28 mouse cellular contexts compared by ENCODE assay signal in genomic region chr14:103378703-103379102, GRCm38 (mm10).
"Had no signal": no experiment of that assay in that cellular context is flagged by ENCODE, and none has a peak within 500 bp of the region (broad histone marks: within the 10 kb centered on the region; RNA-seq: fewer than 3 reads in every experiment).

No protein-coding gene starts in this region.

- H3K27ac ChIP-seq: embryonic facial prominence, embryonic 10.5 days; embryonic facial prominence, embryonic 12.5 days; embryonic facial prominence, embryonic 13.5 days; embryonic facial prominence, embryonic 15.5 days; forebrain, embryonic 10.5 days; forebrain, embryonic 12.5 days; forebrain, embryonic 13.5 days; forebrain, embryonic 15.5 days; gastrocnemius, adult 2 months had no signal

- H3K4me3 ChIP-seq: embryonic facial prominence, embryonic 10.5 days; embryonic facial prominence, embryonic 12.5 days; embryonic facial prominence, embryonic 13.5 days; embryonic facial prominence, embryonic 15.5 days; erythroblast, embryonic 14.5 days; forebrain, embryonic 10.5 days; forebrain, embryonic 12.5 days; forebrain, embryonic 13.5 days; forebrain, embryonic 15.5 days; gastrocnemius, adult 2 months had no signal

- H3K9ac ChIP-seq: embryonic facial prominence, embryonic 12.5 days; embryonic facial prominence, embryonic 13.5 days; embryonic facial prominence, embryonic 15.5 days; forebrain, embryonic 12.5 days; forebrain, embryonic 13.5 days; forebrain, embryonic 15.5 days; forebrain, postnatal 0 days had no signal

- H3K36me3 ChIP-seq: embryonic facial prominence, embryonic 10.5 days; embryonic facial prominence, embryonic 12.5 days; embryonic facial prominence, embryonic 13.5 days; embryonic facial prominence, embryonic 15.5 days; forebrain, embryonic 10.5 days; forebrain, embryonic 12.5 days; forebrain, embryonic 15.5 days had no signal

- H3K27me3 ChIP-seq: embryonic facial prominence, embryonic 12.5 days; embryonic facial prominence, embryonic 13.5 days; embryonic facial prominence, embryonic 15.5 days; forebrain, embryonic 12.5 days; forebrain, embryonic 13.5 days; forebrain, embryonic 15.5 days had no signal

- DNase-seq: cerebellum, adult 18-20 months; cerebellum, adult 2 months; cerebellum, adult 8-10 months; cerebellum, adult 9-10 months; cerebellum, adult 9-11 months; cerebellum, postnatal 10 days; cerebellum, postnatal 14 days; cerebellum, postnatal 25 days; cerebellum, postnatal 36 days; embryo, embryonic 11 days; forebrain, postnatal 0 days; gastrocnemius, adult 2 months; gastrocnemius, postnatal 10 days; gastrocnemius, postnatal 14 days; gastrocnemius, postnatal 25 days; gastrocnemius, postnatal 36 days; heart, adult 11 months; heart, adult 18-20 months had no signal

- H3K4me1 ChIP-seq: embryonic facial prominence, embryonic 10.5 days; embryonic facial prominence, embryonic 12.5 days; embryonic facial prominence, embryonic 13.5 days; embryonic facial prominence, embryonic 15.5 days; forebrain, embryonic 12.5 days; forebrain, embryonic 13.5 days; forebrain, embryonic 15.5 days had no signal

- ATAC-seq: forebrain, embryonic 13.5 days; forebrain, embryonic 15.5 days; forebrain, embryonic 16.5 days; forebrain, postnatal 0 days had no signal

- H3K9me3 ChIP-seq: embryonic facial prominence, embryonic 10.5 days; embryonic facial prominence, embryonic 12.5 days; embryonic facial prominence, embryonic 13.5 days; embryonic facial prominence, embryonic 15.5 days; forebrain, embryonic 10.5 days; forebrain, embryonic 12.5 days; forebrain, embryonic 13.5 days; forebrain, embryonic 15.5 days had no signal

- H3K4me2 ChIP-seq: embryonic facial prominence, embryonic 12.5 days; embryonic facial prominence, embryonic 13.5 days; embryonic facial prominence, embryonic 15.5 days; forebrain, embryonic 12.5 days; forebrain, embryonic 13.5 days; forebrain, embryonic 15.5 days had no signal
